Mouse (Mus musculus) kidney, embryonic 16.5 days (tissue): ENCODE results near the gene Olig3. TPM values are rescaled to one million over a fixed set of nuclear protein-coding genes. Genes with fewer than 3 reads are reported as not detected.

Experiments
- ATAC-seq: fragments of 200-750 bp; cut with Nextera tagmentation; 2 replicates; pipeline ENCODE4 v1.8.0; 2017; ENCODE audit warnings: moderate TSS enrichment; ENCODE audit not compliant: low FRiP score, low TSS enrichment
- H3K27ac ChIP-seq: fragments of 300-500 bp; sonication (generic); 2 replicates; pipeline ENCODE4 v1.5.1; 2014; ENCODE audit warnings: low read length
- H3K27me3 ChIP-seq: fragments of 300-500 bp; sonication (generic); 2 replicates; pipeline ENCODE4 v1.6.1; 2014; ENCODE audit warnings: low read length, control low read depth, mixed read lengths; ENCODE audit not compliant: insufficient read depth
- H3K36me3 ChIP-seq: fragments of 300-500 bp; sonication (generic); 2 replicates; pipeline ENCODE4 v1.6.1; 2014; ENCODE audit warnings: low read length, control low read depth, mixed read lengths; ENCODE audit not compliant: insufficient read depth
- H3K4me1 ChIP-seq: fragments of 300-500 bp; sonication (generic); 2 replicates; pipeline ENCODE4 v1.6.1; 2014; ENCODE audit warnings: low read length, control low read depth, mixed read lengths; ENCODE audit not compliant: insufficient read depth
- H3K4me2 ChIP-seq: fragments of 300-500 bp; sonication (generic); replicated peaks from 2 replicates; pipeline ENCODE4 v1.6.1; 2014; ENCODE audit warnings: low read depth, low read length
- H3K4me3 ChIP-seq: fragments of 300-500 bp; sonication (generic); 2 replicates; pipeline ENCODE4 v1.5.1; 2014; ENCODE audit warnings: mild to moderate bottlenecking, low read length
- H3K9ac ChIP-seq: fragments of 300-500 bp; sonication (generic); replicated peaks from 2 replicates; pipeline ENCODE4 v1.6.1; 2014; ENCODE audit warnings: low read length
- H3K9me3 ChIP-seq: fragments of 300-500 bp; sonication (generic); 2 replicates; pipeline ENCODE4 v1.6.1; 2016; ENCODE audit warnings: low read length, control low read depth
- WGBS: fragments of 180-500 bp; shearing (Covaris S2); extraction: QIAGEN DNeasy Blood & Tissue Kit; methylation state at CpG from one replicate; pipeline ENCODE4 v1.1.7; 2014; 5-methylcytosine and 5-hydroxymethylcytosine counted together
- polyA plus RNA-seq: library from polyadenylated mRNA; unstranded; fragments of >200 nt; fragmentation: Nextera tagmentation; extraction: Ambion mirVana; gene quantifications from 2 replicates; pipeline ENCODE4 v1.2.1, GENCODE M21; 2015

Gene Olig3
- polyA plus RNA-seq, 1 experiment from 2014 or later, result not detected

- WGBS, result 51% methylated on average over 3 of the region's 3 CpGs
- H3K9ac ChIP-seq, result no peak overlapping the region
- H3K4me2 ChIP-seq, result no peak overlapping the region
- no peaks in the 10 kb centered on the region for H3K36me3 ChIP-seq
- no peaks in the 10 kb centered on the region for H3K9me3 ChIP-seq
- peaks cover 58% of the 10 kb centered on the region for H3K27me3 ChIP-seq
- H3K4me3 ChIP-seq, result no peak overlapping the region
- no peak overlapping the region for H3K27ac ChIP-seq
- ATAC-seq, result no peak
- no peaks in the 10 kb centered on the region for H3K4me1 ChIP-seq
These were observed 7.0 kb upstream of the Olig3 start for GRCm38 (mm10) chr10:19349326-19349725.

- no peak for ATAC-seq
- no peak overlapping the region for H3K27ac ChIP-seq
- no peaks in the 10 kb centered on the region for H3K36me3 ChIP-seq
- 1% methylated on average over 24 of the region's 24 CpGs for WGBS
- H3K9ac ChIP-seq, result no peak overlapping the region
- H3K4me2 ChIP-seq, result no peak overlapping the region
- H3K4me3 ChIP-seq, result no peak overlapping the region
- peaks cover 1% of the 10 kb centered on the region; the same call in 1 of the 2 replicates for H3K4me1 ChIP-seq
- no peaks in the 10 kb centered on the region for H3K9me3 ChIP-seq
- H3K27me3 ChIP-seq, result peaks cover 77% of the 10 kb centered on the region
These were observed 4.1 kb upstream of the Olig3 start for GRCm38 (mm10) chr10:19352006-19352877.

GRCm38 (mm10) chr10:19352878-19353301 lies 3.4 kb upstream of the Olig3 start:
- Histone ChIP-seq H3K27ac (no peak overlapping the region), H3K27me3 (peaks cover 84% of the 10 kb centered on the region), H3K9me3 (no peaks in the 10 kb centered on the region), H3K4me3 (no peak overlapping the region), H3K4me2 (no peak overlapping the region), H3K36me3 (no peaks in the 10 kb centered on the region), H3K9ac (no peak overlapping the region), H3K4me1 (peaks cover 4% of the 10 kb centered on the region; the same call in 1 of the 2 replicates)
- no peak for ATAC-seq
- 1% methylated on average over 16 of the region's 16 CpGs for WGBS

GRCm38 (mm10) chr10:19353631-19354030 lies 2.7 kb upstream of the Olig3 start:
- Histone ChIP-seq H3K4me3 (no peak overlapping the region), H3K4me2 (no peak overlapping the region), H3K27me3 (peaks cover 85% of the 10 kb centered on the region), H3K36me3 (no peaks in the 10 kb centered on the region), H3K4me1 (peaks cover 4% of the 10 kb centered on the region; the same call in 1 of the 2 replicates), H3K9me3 (no peaks in the 10 kb centered on the region), H3K27ac (no peak overlapping the region), H3K9ac (no peak overlapping the region)
- WGBS, result 1% methylated on average over 5 of the region's 5 CpGs
- no peak for ATAC-seq

- H3K4me2 ChIP-seq, result no peak overlapping the region
- peaks cover 4% of the 10 kb centered on the region; the same call in 1 of the 2 replicates for H3K4me1 ChIP-seq
- ATAC-seq, result no peak
- H3K27ac ChIP-seq, result no peak overlapping the region
- no peaks in the 10 kb centered on the region for H3K36me3 ChIP-seq
- peaks cover 88% of the 10 kb centered on the region for H3K27me3 ChIP-seq
- no peak overlapping the region for H3K9ac ChIP-seq
- H3K4me3 ChIP-seq, result no peak overlapping the region
- 4% methylated on average over 6 of the region's 6 CpGs for WGBS
- H3K9me3 ChIP-seq, result no peaks in the 10 kb centered on the region
These were observed 2.2 kb upstream of the Olig3 start for GRCm38 (mm10) chr10:19354146-19354545.

- no peak overlapping the region for H3K4me2 ChIP-seq
- no peak overlapping the region for H3K9ac ChIP-seq
- no peaks in the 10 kb centered on the region for H3K9me3 ChIP-seq
- 3% methylated on average over 8 of the region's 8 CpGs for WGBS
- no peak overlapping the region for H3K4me3 ChIP-seq
- no peaks in the 10 kb centered on the region for H3K36me3 ChIP-seq
- H3K4me1 ChIP-seq, result peaks cover 4% of the 10 kb centered on the region; the same call in 1 of the 2 replicates
- peaks cover 92% of the 10 kb centered on the region for H3K27me3 ChIP-seq
- no peak overlapping the region for H3K27ac ChIP-seq
- ATAC-seq, result no peak
These were observed 1.3 kb upstream of the Olig3 start for GRCm38 (mm10) chr10:19355076-19355475.

- peak overlapping the region; percentile 32; the same call in 1 of the 2 replicates for H3K4me2 ChIP-seq
- H3K27me3 ChIP-seq, result peaks cover 99% of the 10 kb centered on the region
- H3K4me3 ChIP-seq, result peak overlapping the region; percentile 16
- peaks cover 4% of the 10 kb centered on the region; the same call in 1 of the 2 replicates for H3K4me1 ChIP-seq
- WGBS, result 2% methylated on average over 60 of the region's 63 CpGs
- no peaks in the 10 kb centered on the region for H3K9me3 ChIP-seq
- H3K27ac ChIP-seq, result no peak overlapping the region
- H3K9ac ChIP-seq, result no peak overlapping the region
- ATAC-seq, result peak; percentile 62; the same call in 1 of the 2 replicates
- H3K36me3 ChIP-seq, result no peaks in the 10 kb centered on the region
These were observed 648 bp downstream of the Olig3 start for GRCm38 (mm10) chr10:19356720-19357641.

GRCm38 (mm10) chr10:19357848-19358247 lies 1.5 kb downstream of the Olig3 start:
- no peaks in the 10 kb centered on the region for H3K9me3 ChIP-seq
- H3K4me3 ChIP-seq, result no peak overlapping the region
- no peak overlapping the region for H3K4me2 ChIP-seq
- no peak overlapping the region for H3K27ac ChIP-seq
- H3K27me3 ChIP-seq, result peaks cover 99% of the 10 kb centered on the region
- no peak for ATAC-seq
- H3K36me3 ChIP-seq, result no peaks in the 10 kb centered on the region
- H3K4me1 ChIP-seq, result peaks cover 5% of the 10 kb centered on the region; the same call in 1 of the 2 replicates
- WGBS, result 8% methylated on average over 5 of the region's 5 CpGs
- no peak overlapping the region for H3K9ac ChIP-seq

- H3K4me3 ChIP-seq, result no peak overlapping the region
- peaks cover 7% of the 10 kb centered on the region for H3K4me1 ChIP-seq
- no peak for ATAC-seq
- 16% methylated on average over 3 of the region's 3 CpGs for WGBS
- H3K36me3 ChIP-seq, result no peaks in the 10 kb centered on the region
- no peak overlapping the region for H3K9ac ChIP-seq
- H3K27me3 ChIP-seq, result peaks cover 88% of the 10 kb centered on the region
- no peak overlapping the region for H3K4me2 ChIP-seq
- H3K27ac ChIP-seq, result no peak overlapping the region
- H3K9me3 ChIP-seq, result no peaks in the 10 kb centered on the region
These were observed 4.3 kb downstream of the Olig3 start for GRCm38 (mm10) chr10:19360446-19361300.
